Mouse (Mus musculus): Measurements from ENCODE around the gene Mief1. TPM values are rescaled to one million over a fixed set of nuclear protein-coding genes. Genes with fewer than 3 reads are reported as not detected.

Mief1 gene
- polyA plus RNA-seq, 1 experiment from 2014 or later = 37.8 TPM

- 37% methylated on average over 4 of the region's 4 CpGs for WGBS
- H3K4me3 ChIP-seq = peak overlapping the region; percentile 100
- H3K36me3 ChIP-seq = peaks cover 48% of the 10 kb centered on the region
- peak overlapping the region; percentile 100 for H3K4me2 ChIP-seq
- peak overlapping the region; percentile 99 for H3K27ac ChIP-seq (replicated peaks)
- ATAC-seq (ENCODE audit: low read depth) = no peak
- peak overlapping the region; percentile 100 for H3K9ac ChIP-seq
- H3K9me3 ChIP-seq = no peaks in the 10 kb centered on the region
- peaks cover 44% of the 10 kb centered on the region for H3K4me1 ChIP-seq (replicated peaks)
- H3K27me3 ChIP-seq = no peaks in the 10 kb centered on the region
These were observed 23.9 kb downstream of the Mief1 start for GRCm38 (mm10) chr15:80257602-80258239.

- 0 out of 2 replicates have a peak overlapping the region, but pooled peaks have one; percentile 100 for H3K4me3 ChIP-seq
- ATAC-seq (ENCODE audit: low read depth) = no peak
- H3K4me2 ChIP-seq = peak overlapping the region; percentile 100
- H3K27me3 ChIP-seq = no peaks in the 10 kb centered on the region
- H3K9ac ChIP-seq = peak overlapping the region; percentile 43; the same call in 1 of the 2 replicates
- peaks cover 50% of the 10 kb centered on the region for H3K4me1 ChIP-seq (replicated peaks)
- 72% methylated on average over 11 of the region's 11 CpGs for WGBS
- H3K27ac ChIP-seq (replicated peaks) = peak overlapping the region; percentile 99
- peaks cover 48% of the 10 kb centered on the region for H3K36me3 ChIP-seq
- no peaks in the 10 kb centered on the region for H3K9me3 ChIP-seq
These were observed 24.7 kb downstream of the Mief1 start for GRCm38 (mm10) chr15:80258240-80259170.

- 0 out of 2 replicates have a peak overlapping the region, but pooled peaks have one; percentile 15 for H3K27ac ChIP-seq (replicated peaks)
These were observed 25.7 kb downstream of the Mief1 start for GRCm38 (mm10) chr15:80259406-80260045.

GRCm38 (mm10) chr15:80260677-80261076, 26.9 kb downstream of the Mief1 start:
- Histone ChIP-seq H3K4me2 (no peak overlapping the region), H3K4me3 (no peak overlapping the region), H3K36me3 (peaks cover 48% of the 10 kb centered on the region), H3K27ac (replicated peaks) (0 out of 2 replicates have a peak overlapping the region, but pooled peaks have one; percentile 2), H3K27me3 (no peaks in the 10 kb centered on the region), H3K9ac (no peak overlapping the region), H3K9me3 (no peaks in the 10 kb centered on the region), H3K4me1 (replicated peaks) (peaks cover 48% of the 10 kb centered on the region)
- WGBS = 18% methylated on average over 3 of the region's 3 CpGs
- no peak for ATAC-seq (ENCODE audit: low read depth)

More at GRCm38 (mm10) chr15:80259406-80260045, 25.7 kb downstream of the Mief1 start:
- peaks cover 46% of the 10 kb centered on the region for H3K4me1 ChIP-seq (replicated peaks)
- H3K4me2 ChIP-seq = no peak overlapping the region
- no peak overlapping the region for H3K9ac ChIP-seq
- H3K36me3 ChIP-seq = peaks cover 48% of the 10 kb centered on the region
- no peaks in the 10 kb centered on the region for H3K27me3 ChIP-seq
- H3K4me3 ChIP-seq = no peak overlapping the region
- 65% methylated on average over 8 of the region's 8 CpGs for WGBS
- ATAC-seq (ENCODE audit: low read depth) = no peak
- H3K9me3 ChIP-seq = no peaks in the 10 kb centered on the region

- Histone ChIP-seq H3K4me3 (no peak overlapping the region), H3K36me3 (peaks cover 47% of the 10 kb centered on the region), H3K27me3 (no peaks in the 10 kb centered on the region), H3K4me2 (no peak overlapping the region), H3K9me3 (no peaks in the 10 kb centered on the region), H3K27ac (replicated peaks) (no peak overlapping the region), H3K9ac (no peak overlapping the region), H3K4me1 (replicated peaks) (peaks cover 48% of the 10 kb centered on the region)
- ATAC-seq (ENCODE audit: low read depth) = no peak
- 83% methylated on average over 7 of the region's 7 CpGs for WGBS
These were observed 27.3 kb downstream of the Mief1 start for GRCm38 (mm10) chr15:80261100-80261499.

- Histone ChIP-seq H3K27ac (replicated peaks) (peak within 1 kb of the TSS; percentile 65), H3K9ac (peak within 1 kb of the TSS; percentile 86), H3K4me2 (peak within 1 kb of the TSS; percentile 86), H3K9me3 (no peaks in the 10 kb centered on the region), H3K27me3 (no peaks in the 10 kb centered on the region), H3K36me3 (peaks cover 19% of the 10 kb centered on the region), H3K4me1 (replicated peaks) (peaks cover 23% of the 10 kb centered on the region), H3K4me3 (peak within 1 kb of the TSS; percentile 91)
- ATAC-seq (ENCODE audit: low read depth) = peak; percentile 86
- 2% methylated on average over 66 of the region's 66 CpGs for WGBS
These were observed 30.1 kb downstream of the Mief1 start, which contains the start of gene Rps19bp1 for GRCm38 (mm10) chr15:80263610-80264575. Rps19bp1 (minus strand) TSS chr15:80264315.

- Histone ChIP-seq H3K27me3 (no peaks in the 10 kb centered on the region), H3K36me3 (no peaks in the 10 kb centered on the region), H3K4me2 (no peak overlapping the region), H3K27ac (replicated peaks) (no peak overlapping the region), H3K9me3 (no peaks in the 10 kb centered on the region), H3K9ac (no peak overlapping the region), H3K4me1 (replicated peaks) (peaks cover 23% of the 10 kb centered on the region), H3K4me3 (no peak overlapping the region)
- peak; percentile 32; the same call in 1 of the 2 replicates for ATAC-seq (ENCODE audit: low read depth)
- WGBS = 0% methylated on average over 2 of the region's 2 CpGs
These were observed 32.5 kb downstream of the Mief1 start for GRCm38 (mm10) chr15:80266281-80266680.

- Histone ChIP-seq H3K9me3 (no peaks in the 10 kb centered on the region), H3K27ac (replicated peaks) (no peak overlapping the region), H3K36me3 (no peaks in the 10 kb centered on the region), H3K27me3 (peaks cover 7% of the 10 kb centered on the region; the same call in 1 of the 2 replicates), H3K9ac (no peak overlapping the region), H3K4me3 (no peak overlapping the region), H3K4me2 (no peak overlapping the region), H3K4me1 (replicated peaks) (peaks cover 24% of the 10 kb centered on the region)
- no peak for ATAC-seq (ENCODE audit: low read depth)
- 45% methylated on average over 3 of the region's 3 CpGs for WGBS
These were observed 38.1 kb downstream of the Mief1 start for GRCm38 (mm10) chr15:80271858-80272396.

GRCm38 (mm10) chr15:80277107-80277506, 43.3 kb downstream of the Mief1 start:
- H3K4me3 ChIP-seq = no peak overlapping the region
- no peaks in the 10 kb centered on the region for H3K36me3 ChIP-seq
- peaks cover 24% of the 10 kb centered on the region for H3K27me3 ChIP-seq
- no peak overlapping the region for H3K9ac ChIP-seq
- H3K4me2 ChIP-seq = no peak overlapping the region
- no peak overlapping the region for H3K27ac ChIP-seq (replicated peaks)
- ATAC-seq (ENCODE audit: low read depth) = no peak
- H3K9me3 ChIP-seq = no peaks in the 10 kb centered on the region
- H3K4me1 ChIP-seq (replicated peaks) = peaks cover 18% of the 10 kb centered on the region
- 47% methylated on average over 9 of the region's 9 CpGs for WGBS

GRCm38 (mm10) chr15:80277625-80278024, 43.8 kb downstream of the Mief1 start:
- 2% methylated on average over 6 of the region's 6 CpGs for WGBS
- Histone ChIP-seq H3K27me3 (peaks cover 27% of the 10 kb centered on the region), H3K4me3 (no peak overlapping the region), H3K27ac (replicated peaks) (no peak overlapping the region), H3K36me3 (no peaks in the 10 kb centered on the region), H3K9me3 (no peaks in the 10 kb centered on the region), H3K9ac (no peak overlapping the region), H3K4me2 (no peak overlapping the region), H3K4me1 (replicated peaks) (peaks cover 13% of the 10 kb centered on the region)
- ATAC-seq (ENCODE audit: low read depth) = no peak

Data from neural tube, embryonic 13.5 days (tissue).